ENCODE assay signal across 13 mouse cellular contexts in genomic region chr2:101473116-101473485, GRCm38 (mm10).
DNase-seq lines count a peak whose midpoint lies in the region; ATAC-seq lines count a peak whose summit lies in the region.
"Had no signal": no experiment of that assay in that cellular context is flagged by ENCODE, and none has a peak within 500 bp of the region (broad histone marks: within the 10 kb centered on the region; RNA-seq: fewer than 3 reads in every experiment).

No protein-coding gene starts in this region.

- 86% methylated on average over 4 of the region's 4 CpGs for WGBS in forebrain, embryonic 11.5 days
- WGBS in forebrain, embryonic 16.5 days, result 90% methylated on average over 4 of the region's 4 CpGs
- 90% methylated on average over 4 of the region's 4 CpGs for WGBS in hindbrain, embryonic 13.5 days
- WGBS in hindbrain, embryonic 16.5 days, result 90% methylated on average over 4 of the region's 4 CpGs
- 86% methylated on average over 4 of the region's 4 CpGs for WGBS in midbrain, embryonic 11.5 days
- WGBS in midbrain, embryonic 10.5 days, result 87% methylated on average over 4 of the region's 4 CpGs

- H3K9me3 ChIP-seq in forebrain, embryonic 11.5 days (ENCODE audit: control insufficient read depth, low read length), result no peaks in the 10 kb centered on the region
- no peaks in the 10 kb centered on the region for H3K9me3 ChIP-seq in forebrain, embryonic 16.5 days (ENCODE audit: control insufficient read depth, low read length)
- no peaks in the 10 kb centered on the region for H3K9me3 ChIP-seq in hindbrain, embryonic 13.5 days
- H3K9me3 ChIP-seq in hindbrain, embryonic 16.5 days (ENCODE audit: control insufficient read depth, low read length), result no peaks in the 10 kb centered on the region
- no peaks in the 10 kb centered on the region for H3K9me3 ChIP-seq in midbrain, embryonic 11.5 days (ENCODE audit: control insufficient read depth, low read length)
- no peaks in the 10 kb centered on the region for H3K9me3 ChIP-seq in midbrain, embryonic 10.5 days (replicated peaks)
- H3K9me3 ChIP-seq: heart, embryonic 13.5 days; hindbrain, embryonic 15.5 days; limb, embryonic 13.5 days; liver, embryonic 12.5 days had no signal

- no peak overlapping the region for H3K9ac ChIP-seq in forebrain, embryonic 11.5 days (ENCODE audit: low read length)
- H3K9ac ChIP-seq in forebrain, embryonic 16.5 days (replicated peaks; ENCODE audit: low read depth, low read length), result no peak overlapping the region
- H3K9ac ChIP-seq in hindbrain, embryonic 13.5 days, result no peak overlapping the region
- no peak overlapping the region for H3K9ac ChIP-seq in hindbrain, embryonic 16.5 days (ENCODE audit: low read depth, low read length)
- H3K9ac ChIP-seq in midbrain, embryonic 11.5 days (ENCODE audit: low read length), result no peak overlapping the region
- H3K9ac ChIP-seq: heart, embryonic 13.5 days; hindbrain, embryonic 15.5 days; limb, embryonic 13.5 days; liver, embryonic 12.5 days had no signal

- no peaks in the 10 kb centered on the region for H3K36me3 ChIP-seq in forebrain, embryonic 11.5 days (ENCODE audit: control insufficient read depth, insufficient read depth, low read length)
- H3K36me3 ChIP-seq in forebrain, embryonic 16.5 days (ENCODE audit: control insufficient read depth, insufficient read depth), result no peaks in the 10 kb centered on the region
- no peaks in the 10 kb centered on the region for H3K36me3 ChIP-seq in hindbrain, embryonic 13.5 days
- no peaks in the 10 kb centered on the region for H3K36me3 ChIP-seq in hindbrain, embryonic 16.5 days (ENCODE audit: control insufficient read depth, insufficient read depth, low read length)
- no peaks in the 10 kb centered on the region for H3K36me3 ChIP-seq in midbrain, embryonic 11.5 days (ENCODE audit: control insufficient read depth, insufficient read depth, low read length)
- H3K36me3 ChIP-seq in midbrain, embryonic 10.5 days, result no peaks in the 10 kb centered on the region
- H3K36me3 ChIP-seq: heart, embryonic 13.5 days; hindbrain, embryonic 15.5 days; limb, embryonic 13.5 days; liver, embryonic 12.5 days had no signal

- no peak overlapping the region for H3K27ac ChIP-seq in forebrain, embryonic 11.5 days (ENCODE audit: low read depth, low read length)
- no peak overlapping the region for H3K27ac ChIP-seq in forebrain, embryonic 16.5 days (ENCODE audit: low read length)
- H3K27ac ChIP-seq in hindbrain, embryonic 13.5 days, result no peak overlapping the region
- no peak overlapping the region for H3K27ac ChIP-seq in hindbrain, embryonic 16.5 days (ENCODE audit: low read depth, low read length)
- H3K27ac ChIP-seq in midbrain, embryonic 11.5 days (ENCODE audit: low read depth, low read length), result no peak overlapping the region
- H3K27ac ChIP-seq in midbrain, embryonic 10.5 days (replicated peaks), result no peak overlapping the region
- H3K27ac ChIP-seq: heart, adult 2 months; heart, embryonic 13.5 days; hindbrain, embryonic 15.5 days; limb, embryonic 13.5 days; liver, embryonic 12.5 days had no signal

- peak; percentile 72 for ATAC-seq in forebrain, embryonic 11.5 days (replicated peaks; ENCODE audit: low FRiP score)
- ATAC-seq in forebrain, embryonic 16.5 days, result no peak
- ATAC-seq in hindbrain, embryonic 13.5 days (ENCODE audit: low FRiP score), result peak; percentile 66; the same call in 1 of the 2 replicates
- ATAC-seq in hindbrain, embryonic 16.5 days, result no peak
- ATAC-seq in midbrain, embryonic 11.5 days (ENCODE audit: low FRiP score), result peak; percentile 81
- ATAC-seq: liver, embryonic 12.5 days had no signal

- H3K4me3 ChIP-seq in forebrain, embryonic 11.5 days (ENCODE audit: low read depth, low read length), result no peak overlapping the region
- no peak overlapping the region for H3K4me3 ChIP-seq in forebrain, embryonic 16.5 days (replicated peaks; ENCODE audit: low read length)
- H3K4me3 ChIP-seq in hindbrain, embryonic 13.5 days, result no peak overlapping the region
- H3K4me3 ChIP-seq in hindbrain, embryonic 16.5 days (ENCODE audit: low read length), result no peak overlapping the region
- H3K4me3 ChIP-seq in midbrain, embryonic 11.5 days (ENCODE audit: low read depth, low read length), result no peak overlapping the region
- H3K4me3 ChIP-seq in midbrain, embryonic 10.5 days, result no peak overlapping the region
- H3K4me3 ChIP-seq: heart, adult 2 months; heart, embryonic 13.5 days; hindbrain, embryonic 15.5 days; limb, embryonic 13.5 days; liver, embryonic 12.5 days had no signal

- H3K4me2 ChIP-seq in forebrain, embryonic 11.5 days (ENCODE audit: low read depth, low read length, severe bottlenecking), result no peak overlapping the region
- H3K4me2 ChIP-seq in forebrain, embryonic 16.5 days (ENCODE audit: low read length), result no peak overlapping the region
- H3K4me2 ChIP-seq in hindbrain, embryonic 13.5 days, result no peak overlapping the region
- no peak overlapping the region for H3K4me2 ChIP-seq in hindbrain, embryonic 16.5 days (ENCODE audit: low read length)
- H3K4me2 ChIP-seq in midbrain, embryonic 11.5 days, result no peak overlapping the region
- H3K4me2 ChIP-seq: heart, embryonic 13.5 days; hindbrain, embryonic 15.5 days; limb, embryonic 13.5 days; liver, embryonic 12.5 days had no signal

- no peaks in the 10 kb centered on the region for H3K27me3 ChIP-seq in forebrain, embryonic 11.5 days (ENCODE audit: control insufficient read depth, insufficient read depth, low read length)
- no peaks in the 10 kb centered on the region for H3K27me3 ChIP-seq in forebrain, embryonic 16.5 days (replicated peaks; ENCODE audit: control insufficient read depth, insufficient read depth, low read length)
- no peaks in the 10 kb centered on the region for H3K27me3 ChIP-seq in hindbrain, embryonic 13.5 days
- H3K27me3 ChIP-seq in hindbrain, embryonic 16.5 days (replicated peaks; ENCODE audit: control insufficient read depth, insufficient read depth, low read length), result no peaks in the 10 kb centered on the region
- no peaks in the 10 kb centered on the region for H3K27me3 ChIP-seq in midbrain, embryonic 11.5 days (ENCODE audit: control insufficient read depth, insufficient read depth, low read length)
- no peaks in the 10 kb centered on the region for H3K27me3 ChIP-seq in midbrain, embryonic 10.5 days (ENCODE audit: low read depth, poor library complexity, severe bottlenecking)
- H3K27me3 ChIP-seq: heart, embryonic 13.5 days; hindbrain, embryonic 15.5 days; limb, embryonic 13.5 days; liver, embryonic 12.5 days had no signal

- no peaks in the 10 kb centered on the region for H3K4me1 ChIP-seq in forebrain, embryonic 11.5 days (replicated peaks; ENCODE audit: control insufficient read depth, insufficient read depth, low read length)
- H3K4me1 ChIP-seq in forebrain, embryonic 16.5 days (replicated peaks; ENCODE audit: control insufficient read depth, insufficient read depth, low read length), result no peaks in the 10 kb centered on the region
- H3K4me1 ChIP-seq in hindbrain, embryonic 13.5 days (replicated peaks), result no peaks in the 10 kb centered on the region
- H3K4me1 ChIP-seq in hindbrain, embryonic 16.5 days (ENCODE audit: control insufficient read depth, insufficient read depth, low read depth, low read length), result no peaks in the 10 kb centered on the region
- H3K4me1 ChIP-seq in midbrain, embryonic 11.5 days (ENCODE audit: control insufficient read depth, insufficient read depth, low read length), result no peaks in the 10 kb centered on the region
- no peaks in the 10 kb centered on the region for H3K4me1 ChIP-seq in midbrain, embryonic 10.5 days
- H3K4me1 ChIP-seq: heart, embryonic 13.5 days; hindbrain, embryonic 15.5 days; limb, embryonic 13.5 days; liver, embryonic 12.5 days had no signal

- no peak for DNase-seq in forebrain, embryonic 11.5 days (ENCODE audit: low spot score)
- DNase-seq in midbrain, embryonic 11.5 days (ENCODE audit: low spot score, missing footprints), result no peak
- no peak for DNase-seq in midbrain, embryonic 10.5 days (ENCODE audit: low spot score)
- peak; percentile 21 for DNase-seq in thymus, postnatal 14 days
- DNase-seq in thymus, postnatal 36 days, result no peak

Comparison
In these comparisons a context has a peak if more than half of its experiments do, and no peak if none do; other contexts are left out.
1. ATAC-seq: peak in forebrain, embryonic 11.5 days (single experiment), hindbrain, embryonic 13.5 days (single experiment) and midbrain, embryonic 11.5 days (single experiment); none in forebrain, embryonic 16.5 days (single experiment) and hindbrain, embryonic 16.5 days (single experiment).